Mouse (Mus musculus): ENCODE results near the gene Actr2.

DNA sequence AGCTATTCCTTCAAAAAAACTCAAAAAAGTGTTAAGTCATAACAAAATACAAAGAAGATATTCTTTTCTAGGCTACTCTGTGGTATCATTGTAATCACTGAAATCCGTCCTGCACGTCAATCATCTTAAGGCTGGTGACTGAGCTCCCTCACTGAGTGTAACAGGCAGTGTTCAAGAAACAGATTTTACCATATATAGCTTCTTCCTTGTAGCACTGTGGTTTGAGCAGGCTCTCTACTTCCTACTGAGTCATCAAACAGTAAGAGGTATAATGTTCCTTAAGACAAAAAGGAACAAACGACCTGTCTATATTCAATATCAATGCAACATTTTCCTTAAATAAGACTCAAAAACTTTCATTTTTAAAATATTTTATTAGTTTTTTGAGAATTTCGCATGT lies 5.0 kb downstream of the Actr2 start:
- TF ChIP-seq POLR2A (IDR thresholded peaks at IDR 0.05; ENCODE audit: low read depth, low read length) (no peak), CTCF (IDR thresholded peaks at IDR 0.05; ENCODE audit: borderline replicate concordance, insufficient read depth, low read length) (no peak)
